Mouse (Mus musculus) stomach, embryonic 15.5 days (tissue): ENCODE data around the gene Nmnat3. TPM values are rescaled to one million over a fixed set of nuclear protein-coding genes. Genes with fewer than 3 reads are reported as not detected.

ENCODE experiments used
- ATAC-seq: fragments of 200-750 bp; cut with Nextera tagmentation; 2 replicates; pipeline ENCODE4 v1.8.0; 2017; ENCODE audit warnings: low read depth, moderate number of reproducible peaks, moderate TSS enrichment; ENCODE audit not compliant: insufficient read depth, low FRiP score
- H3K27ac ChIP-seq: fragments of 300-500 bp; sonication (generic); 2 replicates; pipeline ENCODE4 v1.5.1; 2015; ENCODE audit warnings: mild to moderate bottlenecking, inconsistent platforms
- H3K27me3 ChIP-seq: fragments of 300-500 bp; sonication (generic); replicated peaks from 2 replicates; pipeline ENCODE4 v1.6.1; 2015; ENCODE audit warnings: inconsistent platforms
- H3K36me3 ChIP-seq: fragments of 300-500 bp; sonication (generic); 2 replicates; pipeline ENCODE4 v1.6.1; 2015; ENCODE audit warnings: inconsistent platforms
- H3K4me1 ChIP-seq: fragments of 300-500 bp; sonication (generic); 2 replicates; pipeline ENCODE4 v1.6.1; 2015; ENCODE audit warnings: inconsistent platforms
- H3K4me2 ChIP-seq: fragments of 300-500 bp; sonication (generic); 2 replicates; pipeline ENCODE4 v1.6.1; 2015; ENCODE audit warnings: mild to moderate bottlenecking, inconsistent platforms
- H3K4me3 ChIP-seq: fragments of 300-500 bp; sonication (generic); replicated peaks from 2 replicates; pipeline ENCODE4 v1.5.1; 2015; ENCODE audit warnings: inconsistent platforms
- H3K9ac ChIP-seq: fragments of 300-500 bp; sonication (generic); 2 replicates; pipeline ENCODE4 v1.6.1; 2015; ENCODE audit warnings: inconsistent platforms
- H3K9me3 ChIP-seq: fragments of 300-500 bp; sonication (generic); 2 replicates; pipeline ENCODE4 v1.6.1; 2016; ENCODE audit warnings: inconsistent platforms
- WGBS: fragments of 180-500 bp; shearing (Covaris S2); methylation state at CpG from one replicate; pipeline ENCODE4 v1.1.7; 2015; 5-methylcytosine and 5-hydroxymethylcytosine counted together
- polyA plus RNA-seq: library from polyadenylated mRNA; unstranded; fragments of >200 nt; fragmentation: Nextera tagmentation; extraction: Ambion mirVana; gene quantifications from 2 replicates; pipeline ENCODE4 v1.2.1, GENCODE M21; 2015

Gene Nmnat3
- polyA plus RNA-seq, 1 experiment from 2014 or later, result 11.9 TPM

DNA sequence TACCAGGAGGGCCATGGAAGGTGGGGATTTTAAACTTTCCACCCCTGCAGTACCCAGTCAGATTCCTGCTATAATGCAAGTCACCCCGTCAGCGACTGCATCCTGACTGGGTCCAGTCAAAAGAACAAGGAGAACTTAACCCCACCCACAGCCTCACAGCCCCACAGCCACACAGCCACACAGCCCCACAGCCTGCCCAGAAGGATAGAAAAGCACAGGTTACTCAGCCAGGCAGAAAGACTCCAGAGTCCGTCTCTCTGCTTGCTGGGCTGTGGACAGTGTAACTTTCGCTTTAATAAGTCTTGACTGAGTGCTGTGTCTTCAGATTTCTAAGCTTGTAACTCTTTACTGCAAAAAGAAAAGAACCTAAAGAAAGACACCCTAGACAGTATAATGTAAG is 53.2 kb downstream of the Nmnat3 start:
- Histone ChIP-seq H3K27me3 (no peaks in the 10 kb centered on the region), H3K4me1 (peaks cover 4% of the 10 kb centered on the region; the same call in 1 of the 2 replicates), H3K9ac (no peak overlapping the region), H3K4me3 (no peak overlapping the region), H3K36me3 (no peaks in the 10 kb centered on the region), H3K4me2 (no peak overlapping the region), H3K27ac (no peak overlapping the region), H3K9me3 (no peaks in the 10 kb centered on the region)
- 73% methylated on average over 4 of the region's 4 CpGs for WGBS
- no peak for ATAC-seq

DNA sequence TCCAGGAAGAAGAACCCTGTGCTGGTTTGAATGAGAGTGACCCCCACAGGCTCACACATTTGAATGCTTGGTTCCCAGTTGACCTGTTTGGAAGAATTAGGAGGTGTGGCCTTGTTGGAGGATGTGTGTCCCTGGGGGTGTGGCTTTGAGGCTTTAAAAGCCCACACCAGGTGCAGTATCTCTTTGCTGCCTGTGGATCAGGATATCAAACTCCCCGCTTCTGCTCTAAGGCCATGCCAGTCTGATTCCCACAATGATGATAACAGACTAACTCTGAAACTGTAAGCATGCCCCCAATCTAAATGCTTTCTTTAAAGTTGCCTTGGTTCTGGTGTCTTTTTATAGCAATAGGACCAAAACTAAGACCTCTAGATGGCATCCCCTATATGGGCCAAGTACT is 58.6 kb downstream of the Nmnat3 start:
- Histone ChIP-seq H3K4me3 (no peak overlapping the region), H3K9ac (no peak overlapping the region), H3K36me3 (no peaks in the 10 kb centered on the region), H3K27me3 (no peaks in the 10 kb centered on the region), H3K4me2 (no peak overlapping the region), H3K9me3 (no peaks in the 10 kb centered on the region), H3K27ac (no peak overlapping the region), H3K4me1 (0 out of 2 replicates have a peak, but pooled peaks cover 4% of the 10 kb centered on the region)
- no peak for ATAC-seq
- 69% methylated on average over 1 of the region's 1 CpGs for WGBS

DNA sequence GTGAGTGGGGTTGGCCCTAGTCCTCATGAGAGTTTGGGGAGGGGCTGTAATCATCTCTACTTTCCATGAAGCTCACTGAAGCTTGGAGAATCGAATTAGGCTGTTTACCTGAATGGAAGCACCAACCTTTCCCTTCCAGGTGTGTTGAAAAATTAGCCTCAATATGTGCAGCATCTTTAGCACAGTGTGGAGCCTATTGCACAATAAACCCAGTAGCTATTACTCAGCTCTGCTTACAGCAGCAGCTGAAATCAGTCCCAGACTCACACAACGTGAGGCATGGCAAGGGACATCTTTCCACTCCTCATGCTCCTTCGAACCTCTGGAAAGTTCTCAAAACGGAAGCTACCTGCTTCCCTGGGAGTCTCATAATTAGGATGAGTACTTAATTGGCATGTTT is 59.0 kb downstream of the Nmnat3 start:
- Histone ChIP-seq H3K4me1 (0 out of 2 replicates have a peak, but pooled peaks cover 4% of the 10 kb centered on the region), H3K9me3 (no peaks in the 10 kb centered on the region), H3K9ac (no peak overlapping the region), H3K27me3 (no peaks in the 10 kb centered on the region), H3K4me3 (no peak overlapping the region), H3K4me2 (no peak overlapping the region), H3K27ac (no peak overlapping the region), H3K36me3 (no peaks in the 10 kb centered on the region)
- WGBS, result 80% methylated on average over 4 of the region's 4 CpGs
- no peak for ATAC-seq

DNA sequence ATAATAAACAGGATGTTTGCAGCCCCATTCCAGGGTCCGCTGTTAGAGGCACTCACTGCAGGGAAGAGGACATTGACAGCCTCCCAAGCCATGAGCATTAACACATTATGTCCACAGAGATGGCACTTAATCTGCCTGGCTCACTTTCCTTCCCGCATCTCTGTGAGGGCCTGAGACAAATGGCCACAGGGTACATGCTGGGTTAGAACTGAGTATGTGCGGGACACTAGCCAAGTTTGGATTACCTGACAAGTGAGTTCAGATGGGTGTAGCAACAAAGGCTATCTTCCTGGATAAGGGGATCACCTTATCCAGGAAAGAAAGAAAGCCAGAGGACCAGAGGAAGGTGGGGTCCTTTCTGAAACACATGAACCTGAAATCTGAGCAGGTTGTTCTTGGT is 59.8 kb downstream of the Nmnat3 start:
- Histone ChIP-seq H3K9me3 (no peaks in the 10 kb centered on the region), H3K27ac (no peak overlapping the region), H3K9ac (no peak overlapping the region), H3K27me3 (no peaks in the 10 kb centered on the region), H3K4me2 (no peak overlapping the region), H3K36me3 (no peaks in the 10 kb centered on the region), H3K4me3 (no peak overlapping the region), H3K4me1 (0 out of 2 replicates have a peak, but pooled peaks cover 4% of the 10 kb centered on the region)
- no peak for ATAC-seq
- 76% methylated on average over 3 of the region's 3 CpGs for WGBS

DNA sequence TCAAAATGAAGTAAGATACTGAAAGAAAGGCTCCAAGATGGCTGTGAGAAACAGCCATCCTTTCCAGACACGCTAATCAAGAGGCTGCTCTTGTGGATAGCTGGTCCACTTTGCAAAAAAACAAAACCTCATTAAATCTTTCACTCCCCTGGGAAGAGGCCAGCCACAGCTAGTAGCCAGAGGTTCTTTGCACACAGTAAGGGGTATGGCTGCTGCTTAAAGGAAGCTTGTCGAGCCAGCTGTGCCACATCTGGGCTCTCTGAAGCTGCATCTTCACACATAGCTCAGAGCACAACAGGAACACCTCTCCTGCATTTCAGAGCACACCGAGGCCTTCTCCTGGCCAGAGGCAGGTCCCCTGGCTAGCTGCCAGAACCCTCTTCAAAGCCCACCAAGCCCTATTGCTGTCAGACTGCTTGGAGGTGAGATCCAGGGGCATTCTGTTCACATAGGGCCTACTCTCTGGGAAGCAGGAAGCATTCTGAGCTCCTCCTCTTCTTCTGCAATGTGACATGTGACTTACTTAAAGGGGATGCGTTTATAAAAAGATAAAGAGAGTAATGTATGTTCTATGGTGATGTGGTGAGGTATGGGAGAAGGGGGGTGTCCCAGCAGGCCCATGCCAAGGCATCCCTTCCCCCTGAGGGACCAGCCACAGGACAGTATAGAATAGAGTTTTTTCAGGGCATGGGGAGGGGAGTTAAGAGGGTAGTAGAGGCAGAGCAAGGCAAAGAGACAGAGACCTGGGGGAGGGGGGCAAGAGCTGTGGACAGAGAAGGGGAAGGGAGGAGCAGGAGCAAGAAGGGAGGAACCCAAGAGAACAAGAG is 63.3 kb downstream of the Nmnat3 start:
- ATAC-seq, result no peak
- Histone ChIP-seq H3K4me1 (0 out of 2 replicates have a peak, but pooled peaks cover 4% of the 10 kb centered on the region), H3K9ac (no peak overlapping the region), H3K36me3 (no peaks in the 10 kb centered on the region), H3K4me2 (no peak overlapping the region), H3K27ac (no peak overlapping the region), H3K27me3 (no peaks in the 10 kb centered on the region), H3K9me3 (no peaks in the 10 kb centered on the region), H3K4me3 (no peak overlapping the region)
- WGBS, result 23% methylated on average over 4 of the region's 4 CpGs

DNA sequence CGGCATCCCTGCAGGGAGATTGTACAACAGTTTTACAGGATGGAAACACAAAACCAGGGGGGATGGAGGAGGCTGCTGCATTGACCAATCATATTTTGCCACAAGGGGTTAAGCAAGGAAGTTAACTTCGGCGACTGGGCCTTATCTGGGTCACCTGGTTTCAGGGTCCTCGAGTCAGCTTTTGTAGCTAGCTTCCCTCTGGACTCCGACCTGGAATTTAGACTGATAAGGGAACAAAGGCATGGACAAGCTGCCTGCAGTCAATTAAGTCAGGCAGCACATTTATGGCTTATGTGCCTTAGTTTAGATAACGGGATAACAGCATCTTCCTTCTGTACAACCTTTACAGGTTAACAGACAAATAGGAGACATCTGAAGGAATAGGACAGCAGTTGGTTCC is 65.1 kb downstream of the Nmnat3 start:
- no peak overlapping the region for H3K4me3 ChIP-seq
- no peaks in the 10 kb centered on the region for H3K9me3 ChIP-seq
- WGBS, result 53% methylated on average over 6 of the region's 6 CpGs
- no peaks in the 10 kb centered on the region for H3K36me3 ChIP-seq
- no peak overlapping the region for H3K27ac ChIP-seq
- ATAC-seq, result peak; percentile 54
- H3K9ac ChIP-seq, result no peak overlapping the region
- no peaks in the 10 kb centered on the region for H3K27me3 ChIP-seq
- 0 out of 2 replicates have a peak, but pooled peaks cover 4% of the 10 kb centered on the region for H3K4me1 ChIP-seq
- H3K4me2 ChIP-seq, result no peak overlapping the region

DNA sequence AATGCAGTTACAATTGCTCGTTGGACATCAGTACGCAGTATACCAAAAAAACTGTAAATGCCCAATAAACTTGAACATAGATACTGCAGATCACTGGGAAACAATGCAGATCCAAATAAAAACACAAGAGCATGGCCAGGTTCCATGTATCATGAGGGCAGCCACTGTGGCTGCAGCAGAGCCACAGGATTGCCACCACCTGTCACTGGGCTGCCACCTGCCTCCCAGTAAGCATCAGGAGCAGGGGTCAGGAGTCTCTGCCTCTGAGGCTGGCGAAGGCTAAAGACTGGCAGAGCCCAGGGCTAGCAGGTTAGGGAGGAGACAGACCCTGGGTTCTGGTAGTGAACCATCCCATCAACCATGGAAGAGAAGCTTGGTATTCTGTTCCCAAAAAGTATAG is 67.7 kb downstream of the Nmnat3 start:
- Histone ChIP-seq H3K4me3 (no peak overlapping the region), H3K27ac (no peak overlapping the region), H3K27me3 (no peaks in the 10 kb centered on the region), H3K9ac (no peak overlapping the region), H3K4me1 (0 out of 2 replicates have a peak, but pooled peaks cover 4% of the 10 kb centered on the region), H3K36me3 (no peaks in the 10 kb centered on the region), H3K9me3 (no peaks in the 10 kb centered on the region), H3K4me2 (no peak overlapping the region)
- 94% methylated on average over 3 of the region's 3 CpGs for WGBS
- no peak for ATAC-seq

DNA sequence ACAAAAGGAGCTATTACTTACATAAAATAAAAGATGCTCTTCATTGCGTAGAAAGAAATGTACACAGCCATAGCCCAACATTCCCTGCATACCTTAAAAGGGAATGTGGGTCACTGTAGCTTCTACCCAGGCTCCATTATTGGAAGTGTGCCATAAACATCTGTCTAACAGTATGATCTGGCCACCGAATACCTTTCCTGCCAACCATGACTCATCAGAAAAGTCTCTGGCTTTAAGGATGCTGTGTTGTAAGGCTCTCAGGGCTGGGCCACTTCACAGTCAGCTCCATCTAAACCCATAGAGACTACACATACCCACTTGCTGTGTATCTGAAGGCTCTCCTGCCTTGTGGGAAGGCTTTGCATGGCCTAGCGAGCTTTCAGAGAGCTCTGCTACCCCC is 73.8 kb downstream of the Nmnat3 start:
- Histone ChIP-seq H3K9ac (no peak overlapping the region), H3K4me1 (no peaks in the 10 kb centered on the region), H3K27me3 (no peaks in the 10 kb centered on the region), H3K36me3 (no peaks in the 10 kb centered on the region), H3K9me3 (no peaks in the 10 kb centered on the region), H3K27ac (no peak overlapping the region), H3K4me2 (no peak overlapping the region), H3K4me3 (no peak overlapping the region)
- whole genome bisulfite sequencing, result 54% methylated on average over 3 of the region's 3 CpGs
- no peak for ATAC-seq

DNA sequence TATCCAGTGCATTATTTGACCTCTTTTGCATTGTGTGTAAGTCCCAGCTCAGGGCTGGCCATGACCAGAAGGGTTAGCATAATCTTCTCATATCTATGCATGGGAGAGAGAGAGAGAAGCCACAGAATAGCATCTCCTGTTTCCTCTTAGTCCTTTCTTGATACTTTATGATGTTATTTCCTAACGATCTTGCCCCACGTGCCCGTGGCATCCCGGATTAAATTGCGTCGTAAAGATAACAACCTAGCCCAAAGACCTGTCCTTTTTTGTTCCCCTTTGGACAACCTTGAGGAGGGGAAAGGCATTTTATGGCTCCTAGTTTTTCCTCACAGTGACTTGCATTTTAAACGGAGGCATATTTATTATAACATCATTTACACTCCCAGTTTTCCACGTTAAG is 78.8 kb downstream of the Nmnat3 start:
- Histone ChIP-seq H3K4me2 (no peak overlapping the region), H3K36me3 (no peaks in the 10 kb centered on the region), H3K4me3 (no peak overlapping the region), H3K27me3 (no peaks in the 10 kb centered on the region), H3K9me3 (no peaks in the 10 kb centered on the region), H3K9ac (no peak overlapping the region), H3K4me1 (no peaks in the 10 kb centered on the region), H3K27ac (no peak overlapping the region)
- ATAC-seq, result no peak
- 70% methylated on average over 8 of the region's 8 CpGs for WGBS

DNA sequence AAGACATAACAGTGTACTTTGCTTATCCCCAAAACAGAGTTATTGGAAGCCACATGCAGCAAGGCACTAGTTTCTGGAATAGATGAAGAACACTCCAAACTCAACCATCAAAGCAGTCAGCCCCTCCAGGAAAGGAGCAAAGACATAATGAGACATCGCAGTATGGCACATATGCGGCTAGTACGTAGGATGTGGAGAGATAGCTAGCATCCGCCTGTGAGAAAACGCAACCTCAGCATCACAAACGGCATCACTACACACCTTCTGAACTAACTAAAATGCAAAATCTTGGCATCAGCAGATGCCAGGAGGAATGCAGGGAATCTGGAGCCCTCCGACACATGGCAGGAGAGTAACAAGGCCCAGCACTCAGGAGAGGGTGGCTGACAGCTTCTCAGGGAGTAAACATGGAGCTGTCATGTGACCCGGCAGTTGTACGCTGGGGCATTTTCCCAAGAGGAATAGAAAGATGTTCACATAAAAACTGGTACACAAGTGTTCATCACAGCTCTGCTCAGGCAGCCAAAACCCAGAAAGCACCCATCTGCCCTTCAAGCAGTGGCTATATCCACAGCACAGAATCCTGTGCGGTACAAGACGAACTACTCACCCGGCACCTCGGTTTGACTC is 80.2 kb downstream of the Nmnat3 start:
- Histone ChIP-seq H3K27ac (no peak overlapping the region), H3K9ac (no peak overlapping the region), H3K4me2 (no peak overlapping the region), H3K27me3 (no peaks in the 10 kb centered on the region), H3K36me3 (no peaks in the 10 kb centered on the region), H3K9me3 (no peaks in the 10 kb centered on the region), H3K4me1 (no peaks in the 10 kb centered on the region), H3K4me3 (no peak overlapping the region)
- WGBS, result 88% methylated on average over 13 of the region's 13 CpGs
- no peak for ATAC-seq

DNA sequence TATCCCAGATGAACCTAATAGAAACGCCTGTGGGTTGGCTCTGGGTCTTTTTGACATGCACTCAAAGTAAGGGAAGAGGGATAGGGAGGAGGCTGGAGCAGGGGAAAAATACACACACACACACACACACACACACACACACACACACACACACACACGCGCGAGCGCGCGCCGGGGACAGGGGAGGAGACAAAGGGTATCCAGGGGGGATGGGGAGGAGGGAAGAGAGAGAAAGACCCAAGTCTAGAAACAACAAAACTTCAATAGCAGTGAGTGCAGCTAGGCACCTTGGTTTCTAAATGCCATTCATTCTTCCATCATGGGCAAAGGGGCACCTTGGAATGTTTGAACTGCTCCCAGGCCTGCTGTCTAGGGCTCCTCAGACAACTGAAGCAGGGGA is 82.5 kb downstream of the Nmnat3 start:
- H3K9me3 ChIP-seq, result no peaks in the 10 kb centered on the region
- no peaks in the 10 kb centered on the region for H3K27me3 ChIP-seq
- H3K36me3 ChIP-seq, result no peaks in the 10 kb centered on the region
- no peak for ATAC-seq
- no peak overlapping the region for H3K4me3 ChIP-seq
- no peak overlapping the region for H3K9ac ChIP-seq
- 52% methylated on average over 8 of the region's 8 CpGs for WGBS
- H3K27ac ChIP-seq, result no peak overlapping the region
- no peaks in the 10 kb centered on the region for H3K4me1 ChIP-seq
- H3K4me2 ChIP-seq, result no peak overlapping the region

DNA sequence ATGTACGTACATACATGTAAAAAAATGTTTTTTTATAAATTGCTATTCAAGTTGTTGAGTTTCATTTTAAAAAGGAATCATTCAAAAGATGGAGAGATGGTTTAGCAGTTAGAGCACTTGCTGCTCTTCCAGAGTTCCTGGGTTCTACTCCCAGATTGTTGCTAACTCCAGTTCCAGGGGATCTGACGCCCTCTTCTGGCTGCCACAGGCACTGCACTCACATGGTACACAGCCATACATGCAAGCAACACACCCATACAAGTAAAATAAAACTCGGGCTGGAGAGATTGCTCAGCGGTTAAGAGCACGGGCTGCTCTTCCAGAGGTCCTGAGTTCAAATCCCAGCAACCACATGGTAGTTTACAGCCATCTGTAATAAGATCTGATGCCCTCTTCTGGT is 86.1 kb downstream of the Nmnat3 start:
- Histone ChIP-seq H3K27ac (no peak overlapping the region), H3K4me2 (no peak overlapping the region), H3K4me3 (no peak overlapping the region), H3K4me1 (no peaks in the 10 kb centered on the region), H3K27me3 (no peaks in the 10 kb centered on the region), H3K9ac (no peak overlapping the region), H3K9me3 (no peaks in the 10 kb centered on the region), H3K36me3 (no peaks in the 10 kb centered on the region)
- no peak for ATAC-seq
- 96% methylated on average over 5 of the region's 5 CpGs for WGBS
